Mouse (Mus musculus) ES-E14 (cell line): ENCODE results near the gene Dab1. TPM values are rescaled to one million over a fixed set of nuclear protein-coding genes. Genes with fewer than 3 reads are reported as not detected.

ENCODE experiments used
- DNase-seq: peaks from one replicate; pipeline ENCODE4 v3.0.0-alpha.2; 2013; ENCODE audit warnings: low read depth, low spot score
- H3K27ac ChIP-seq: 2 replicates; pipeline ENCODE4 v1.5.1; 2012; ENCODE audit warnings: low read depth, mild to moderate bottlenecking, low read length, moderate library complexity, mixed read lengths; ENCODE audit not compliant: poor library complexity, insufficient read depth, severe bottlenecking
- H3K36me3 ChIP-seq: 2 replicates; pipeline ENCODE4 v1.6.1; 2012; ENCODE audit warnings: mild to moderate bottlenecking, low read length, moderate library complexity, mixed read lengths; ENCODE audit not compliant: control insufficient read depth, poor library complexity, insufficient read depth, severe bottlenecking
- H3K4me1 ChIP-seq, 2 experiments: fragments of 150-350 bp in 1 of 2; sonication (generic) in 1 of 2; 2 replicates each; pipeline ENCODE4 v1.6.1; 2012; ENCODE audit warnings: low read length in 2 of 2, mild to moderate bottlenecking in 1 of 2, mixed read lengths in 1 of 2; ENCODE audit not compliant: control insufficient read depth in 2 of 2, insufficient read depth in 2 of 2, poor library complexity in 1 of 2
- H3K4me3 ChIP-seq, 2 experiments: fragments of 150-350 bp in 1 of 2; sonication (generic) in 1 of 2; 2 replicates each; pipeline ENCODE4 v1.5.1; 2012; ENCODE audit warnings: low read length in 2 of 2, low read depth in 1 of 2, mild to moderate bottlenecking in 1 of 2, mixed read lengths in 1 of 2; ENCODE audit not compliant: insufficient read depth in 1 of 2, poor library complexity in 1 of 2, severe bottlenecking in 1 of 2
- H3K9ac ChIP-seq: 2 replicates; pipeline ENCODE4 v1.6.1; 2012; ENCODE audit warnings: low read depth, mild to moderate bottlenecking, low read length, mixed read lengths; ENCODE audit not compliant: poor library complexity, insufficient read depth, severe bottlenecking
- H3K9me3 ChIP-seq: fragments of 150-350 bp; sonication (generic); 2 replicates; pipeline ENCODE4 v1.6.1; 2012; ENCODE audit warnings: low read depth, mild to moderate bottlenecking, low read length; ENCODE audit not compliant: control insufficient read depth, insufficient read depth
- CHD2 ChIP-seq: IDR thresholded peaks from 2 replicates; pipeline ENCODE4 v1.6.1; 2014; ENCODE audit warnings: mild to moderate bottlenecking, low read depth, low read length, inconsistent platforms
- HCFC1 ChIP-seq: IDR thresholded peaks from 2 replicates; pipeline ENCODE4 v1.6.1; 2012; ENCODE audit warnings: low read length, inconsistent platforms, borderline replicate concordance; ENCODE audit not compliant: insufficient read depth
- MAFK ChIP-seq: IDR thresholded peaks from 2 replicates; pipeline ENCODE4 v1.6.1; 2014; ENCODE audit warnings: mild to moderate bottlenecking, low read depth, low read length, inconsistent platforms; ENCODE audit not compliant: insufficient read depth
- ZC3H11A ChIP-seq: IDR thresholded peaks from 2 replicates; pipeline ENCODE4 v1.6.1; 2012; ENCODE audit warnings: low read depth, mild to moderate bottlenecking, inconsistent platforms, low read length, borderline replicate concordance
- ZNF384 ChIP-seq: IDR thresholded peaks from 2 replicates; pipeline ENCODE4 v1.6.1; 2012; ENCODE audit warnings: low read depth, low read length, inconsistent platforms
- in situ Hi-C, 2 experiments: fragments of 600-800 bp; cut with MboI; formaldehyde crosslinking; loops; one replicate each; pipeline ENCODE4 v1.15.1; 2025; ENCODE audit warnings: low sequenced_read_pairs in 2 of 2, inconsistent platforms in 1 of 2; ENCODE audit not compliant: unreplicated experiment in 2 of 2
- total RNA-seq: library from RNA; depleted of rRNA; stranded (reverse); fragments of 300-350 nt; gene quantifications from 2 replicates; pipeline ENCODE4 v1.2.3, GENCODE M21; 2012

Dab1 gene
- total RNA-seq, 1 experiment: 7.9 TPM

DNA sequence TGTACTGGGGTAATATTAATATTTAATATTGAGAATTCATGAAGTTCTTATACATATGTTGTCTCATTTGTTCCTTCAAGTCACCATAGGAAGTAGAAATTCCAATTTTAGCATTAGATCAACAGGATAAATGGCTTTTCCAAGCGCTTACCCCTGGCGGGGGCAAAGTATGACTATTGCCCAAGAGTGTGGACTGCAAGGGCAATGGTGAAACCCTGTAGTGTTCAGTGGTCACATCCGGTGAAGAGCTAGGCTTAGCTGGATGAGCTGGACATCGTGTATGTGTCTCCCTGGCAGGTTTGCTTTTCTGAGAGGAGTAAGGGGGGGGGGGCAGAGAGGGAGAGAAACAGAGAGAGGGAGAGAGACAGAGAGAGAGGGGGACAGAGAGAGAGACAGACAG is 819.6 kb downstream of the Dab1 start:
- Histone ChIP-seq H3K36me3 (no peaks in the 10 kb centered on the region), H3K27ac (no peak overlapping the region), H3K9ac (no peak overlapping the region), H3K4me3 (no peak overlapping the region), H3K9me3 (no peaks in the 10 kb centered on the region), H3K4me1 (no peaks in the 10 kb centered on the region)
- in situ Hi-C loops: no loop called here
- TF ChIP-seq MAFK (no peak), CHD2 (no peak), ZNF384 (no peak), ZC3H11A (no peak), HCFC1 (no peak)
- no peak for DNase-seq

DNA sequence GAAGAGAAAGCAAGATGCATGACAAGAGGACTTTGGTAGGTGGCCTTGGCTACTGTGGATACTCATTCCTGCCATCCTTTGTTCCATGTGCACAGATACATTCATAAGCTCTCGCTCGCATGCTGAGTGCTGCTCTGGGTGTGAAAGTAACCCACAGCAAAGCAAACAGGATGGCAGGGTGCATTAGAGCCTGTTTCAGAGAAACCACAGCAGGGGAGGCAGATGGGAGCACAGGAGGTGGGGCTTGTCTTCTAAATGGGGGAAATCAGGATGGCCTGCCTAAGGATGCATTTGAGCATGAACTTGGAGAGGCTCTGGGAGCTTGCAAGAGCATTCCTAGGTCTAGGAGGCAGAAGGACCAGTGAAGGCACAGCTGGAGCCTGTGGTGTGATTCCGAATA is 820.5 kb downstream of the Dab1 start:
- Histone ChIP-seq H3K36me3 (no peaks in the 10 kb centered on the region), H3K9ac (no peak overlapping the region), H3K4me1 (no peaks in the 10 kb centered on the region), H3K27ac (no peak overlapping the region), H3K4me3 (no peak overlapping the region), H3K9me3 (no peaks in the 10 kb centered on the region)
- TF ChIP-seq HCFC1: no peak
- TF ChIP-seq CHD2: no peak
- TF ChIP-seq MAFK: no peak
- no peak for TF ChIP-seq ZC3H11A
- TF ChIP-seq ZNF384: no peak
- in situ Hi-C loops: no loop called here
- DNase-seq: no peak

DNA sequence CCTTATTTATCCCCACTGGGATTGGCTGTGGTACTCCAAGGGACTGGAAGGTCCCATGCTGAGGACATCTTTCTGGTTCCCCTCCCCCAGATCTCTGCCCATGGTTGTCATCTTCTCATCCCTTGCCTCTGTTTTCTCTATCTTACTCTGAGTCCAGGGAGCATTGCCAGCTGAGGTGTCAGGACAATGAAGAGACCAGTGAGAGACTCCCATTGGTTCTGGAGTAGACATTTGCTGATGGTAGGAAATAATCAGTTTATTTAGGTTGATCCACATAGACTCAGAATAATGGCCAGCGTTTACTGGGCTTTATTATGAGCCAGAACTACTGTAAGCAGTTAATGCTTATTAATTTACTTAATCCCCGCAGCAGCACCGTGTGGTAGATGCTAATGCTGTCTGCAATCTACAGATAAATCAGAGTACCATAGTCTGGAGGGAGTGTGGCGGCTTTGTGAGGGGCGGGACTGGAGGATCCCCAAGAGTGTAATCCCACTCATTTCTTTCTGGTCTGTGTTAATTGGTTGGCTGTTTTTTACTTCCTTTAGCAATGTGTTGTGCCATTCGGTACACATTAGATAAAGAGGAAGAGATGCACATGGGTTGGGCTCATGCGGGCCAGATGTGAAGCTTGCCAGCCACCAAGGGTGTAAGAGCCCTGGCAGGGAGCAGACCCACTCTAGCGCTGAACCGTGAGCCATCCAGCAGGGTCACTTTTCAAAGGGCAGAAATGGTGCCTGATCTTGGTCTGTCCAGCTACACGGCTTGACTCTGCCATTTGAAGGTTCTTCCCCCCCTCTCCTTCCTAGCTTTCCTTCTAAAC is 824.0 kb downstream of the Dab1 start:
- in situ Hi-C loops: no loop called here
- DNase-seq: no peak
- Histone ChIP-seq H3K9ac (no peak overlapping the region), H3K27ac (no peak overlapping the region), H3K9me3 (no peaks in the 10 kb centered on the region), H3K36me3 (no peaks in the 10 kb centered on the region), H3K4me3 (no peak overlapping the region), H3K4me1 (no peaks in the 10 kb centered on the region)
- TF ChIP-seq MAFK (no peak), ZC3H11A (no peak), HCFC1 (no peak), CHD2 (no peak), ZNF384 (no peak)

DNA sequence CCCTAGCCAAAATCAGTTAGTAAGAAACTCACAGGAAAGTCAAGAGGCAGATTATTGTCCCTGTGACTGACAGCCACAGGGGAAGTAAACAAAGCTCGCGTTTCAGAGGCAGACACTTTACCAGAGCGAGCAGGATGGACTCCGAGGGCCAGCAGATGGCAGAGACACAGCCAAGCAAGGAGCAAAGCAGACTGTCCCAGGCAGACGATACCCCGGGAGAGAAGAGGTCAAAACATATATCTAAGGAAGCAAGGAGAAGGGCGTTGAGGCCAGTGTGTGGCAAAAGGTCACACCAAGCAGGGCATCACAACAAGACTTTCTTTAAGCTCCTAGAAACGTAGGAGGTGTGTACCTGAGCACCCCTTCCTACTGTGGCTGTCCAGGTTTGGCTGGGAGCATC is 824.6 kb downstream of the Dab1 start:
- no peaks in the 10 kb centered on the region for H3K4me1 ChIP-seq
- H3K9ac ChIP-seq: no peak overlapping the region
- no peaks in the 10 kb centered on the region for H3K36me3 ChIP-seq
- TF ChIP-seq ZNF384 (no peak), CHD2 (no peak)
- in situ Hi-C loops: no loop called here
- DNase-seq: no peak
- no peak overlapping the region for H3K4me3 ChIP-seq
- no peaks in the 10 kb centered on the region for H3K9me3 ChIP-seq
- no peak overlapping the region for H3K27ac ChIP-seq

DNA sequence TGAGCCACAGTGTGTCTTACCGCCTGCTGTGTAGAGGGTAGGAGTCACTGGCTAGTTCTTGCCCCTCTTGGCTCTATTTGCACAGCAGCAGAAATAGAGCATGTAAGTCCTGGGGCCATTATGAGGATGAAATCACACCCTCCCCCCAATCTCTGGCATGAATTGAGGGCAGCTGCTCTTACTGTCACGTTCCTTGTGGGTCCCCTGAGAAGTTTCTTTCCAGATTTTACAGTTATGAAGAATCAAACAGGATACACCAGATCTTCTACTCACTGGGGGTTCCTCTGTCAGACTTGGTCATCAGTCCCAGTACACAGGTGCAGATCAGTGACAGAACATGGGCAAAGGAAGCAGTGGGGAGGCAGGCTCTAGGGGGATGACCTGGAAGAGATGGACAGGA is 825.8 kb downstream of the Dab1 start:
- Histone ChIP-seq H3K4me3 (no peak overlapping the region), H3K27ac (no peak overlapping the region), H3K36me3 (no peaks in the 10 kb centered on the region), H3K9ac (no peak overlapping the region), H3K4me1 (no peaks in the 10 kb centered on the region), H3K9me3 (no peaks in the 10 kb centered on the region)
- no peak for TF ChIP-seq HCFC1
- no peak for TF ChIP-seq ZNF384
- no peak for TF ChIP-seq MAFK
- TF ChIP-seq CHD2: no peak
- TF ChIP-seq ZC3H11A: no peak
- in situ Hi-C loops: no loop called here
- no peak for DNase-seq
